Mouse (Mus musculus): ENCODE measurements around the gene Dmbx1. TPM values are rescaled to one million over a fixed set of nuclear protein-coding genes. Genes with fewer than 3 reads are reported as not detected.

Gene Dmbx1
- polyA plus RNA-seq, 1 experiment, result not detected

GRCm38 (mm10) chr4:115979437-115979836 lies 39.7 kb upstream of the Dmbx1 start:
- 0 out of 2 replicates have a peak, but pooled peaks cover under 1% of the 10 kb centered on the region for H3K4me1 ChIP-seq (ENCODE audit: control insufficient read depth, insufficient read depth, insufficient read length, low read length)
- H3K27me3 ChIP-seq (ENCODE audit: control insufficient read depth, insufficient read depth, low read length), result peaks cover 21% of the 10 kb centered on the region
- WGBS, result 2% methylated on average over 39 of the region's 39 CpGs
- H3K4me3 ChIP-seq (ENCODE audit: low read depth, low read length), result peak overlapping the region; percentile 9
- no peaks in the 10 kb centered on the region for H3K36me3 ChIP-seq (ENCODE audit: control insufficient read depth, insufficient read depth, low read length)
- no peak for TF ChIP-seq CTCF (IDR thresholded peaks at IDR 0.05; ENCODE audit: extremely low read depth, insufficient read length, insufficient replicate concordance, low read depth, low read length)
- no peak for TF ChIP-seq POLR2A (IDR thresholded peaks at IDR 0.05; ENCODE audit: low read depth, low read length)
- H3K27ac ChIP-seq (ENCODE audit: insufficient read depth, low read depth, low read length), result no peak overlapping the region

GRCm38 (mm10) chr4:115978911-115979310 lies 39.2 kb upstream of the Dmbx1 start:
- Histone ChIP-seq H3K27me3 (ENCODE audit: control insufficient read depth, insufficient read depth, low read length) (peaks cover 21% of the 10 kb centered on the region), H3K27ac (ENCODE audit: insufficient read depth, low read depth, low read length) (no peak overlapping the region), H3K4me3 (ENCODE audit: low read depth, low read length) (no peak overlapping the region), H3K4me1 (ENCODE audit: control insufficient read depth, insufficient read depth, insufficient read length, low read length) (no peaks in the 10 kb centered on the region), H3K36me3 (ENCODE audit: control insufficient read depth, insufficient read depth, low read length) (no peaks in the 10 kb centered on the region)
- 45% methylated on average over 4 of the region's 4 CpGs for WGBS
- TF ChIP-seq CTCF (IDR thresholded peaks at IDR 0.05; ENCODE audit: extremely low read depth, insufficient read length, insufficient replicate concordance, low read depth, low read length), result no peak
- TF ChIP-seq POLR2A (IDR thresholded peaks at IDR 0.05; ENCODE audit: low read depth, low read length), result no peak

GRCm38 (mm10) chr4:115972543-115972942 lies 32.8 kb upstream of the Dmbx1 start:
- 38% methylated on average over 24 of the region's 24 CpGs for WGBS
- Histone ChIP-seq H3K27ac (ENCODE audit: insufficient read depth, low read depth, low read length) (no peak overlapping the region), H3K36me3 (ENCODE audit: control insufficient read depth, insufficient read depth, low read length) (no peaks in the 10 kb centered on the region), H3K4me3 (ENCODE audit: low read depth, low read length) (no peak overlapping the region), H3K27me3 (ENCODE audit: control insufficient read depth, insufficient read depth, low read length) (peaks cover 6% of the 10 kb centered on the region; the same call in 1 of the 2 replicates), H3K4me1 (ENCODE audit: control insufficient read depth, insufficient read depth, insufficient read length, low read length) (no peaks in the 10 kb centered on the region)
- TF ChIP-seq CTCF (IDR thresholded peaks at IDR 0.05; ENCODE audit: extremely low read depth, insufficient read length, insufficient replicate concordance, low read depth, low read length), result no peak
- TF ChIP-seq POLR2A (IDR thresholded peaks at IDR 0.05; ENCODE audit: low read depth, low read length), result no peak

- Histone ChIP-seq H3K27me3 (ENCODE audit: control insufficient read depth, insufficient read depth, low read length) (peaks cover 40% of the 10 kb centered on the region), H3K4me3 (ENCODE audit: low read depth, low read length) (no peak overlapping the region), H3K36me3 (ENCODE audit: control insufficient read depth, insufficient read depth, low read length) (no peaks in the 10 kb centered on the region), H3K27ac (ENCODE audit: insufficient read depth, low read depth, low read length) (no peak overlapping the region), H3K4me1 (ENCODE audit: control insufficient read depth, insufficient read depth, insufficient read length, low read length) (no peaks in the 10 kb centered on the region; the same call in 1 of the 2 replicates)
- TF ChIP-seq POLR2A (IDR thresholded peaks at IDR 0.05; ENCODE audit: low read depth, low read length) (no peak), CTCF (IDR thresholded peaks at IDR 0.05; ENCODE audit: extremely low read depth, insufficient read length, insufficient replicate concordance, low read depth, low read length) (no peak)
- 29% methylated on average over 5 of the region's 5 CpGs for WGBS
Measured at GRCm38 (mm10) chr4:115964446-115964845, 24.7 kb upstream of the Dmbx1 start.

- Histone ChIP-seq H3K27ac (ENCODE audit: insufficient read depth, low read depth, low read length) (no peak overlapping the region), H3K4me1 (ENCODE audit: control insufficient read depth, insufficient read depth, insufficient read length, low read length) (no peaks in the 10 kb centered on the region; the same call in 1 of the 2 replicates), H3K4me3 (ENCODE audit: low read depth, low read length) (no peak overlapping the region), H3K27me3 (ENCODE audit: control insufficient read depth, insufficient read depth, low read length) (peaks cover 39% of the 10 kb centered on the region), H3K36me3 (ENCODE audit: control insufficient read depth, insufficient read depth, low read length) (no peaks in the 10 kb centered on the region)
- TF ChIP-seq CTCF (IDR thresholded peaks at IDR 0.05; ENCODE audit: extremely low read depth, insufficient read length, insufficient replicate concordance, low read depth, low read length), result no peak
- TF ChIP-seq POLR2A (IDR thresholded peaks at IDR 0.05; ENCODE audit: low read depth, low read length), result no peak
- WGBS, result 56% methylated on average over 6 of the region's 6 CpGs
Measured at GRCm38 (mm10) chr4:115963751-115964150, 24.0 kb upstream of the Dmbx1 start.

GRCm38 (mm10) chr4:115962671-115963412 lies 23.1 kb upstream of the Dmbx1 start:
- TF ChIP-seq POLR2A (IDR thresholded peaks at IDR 0.05; ENCODE audit: low read depth, low read length) (no peak), CTCF (IDR thresholded peaks at IDR 0.05; ENCODE audit: extremely low read depth, insufficient read length, insufficient replicate concordance, low read depth, low read length) (no peak)
- H3K36me3 ChIP-seq (ENCODE audit: control insufficient read depth, insufficient read depth, low read length), result no peaks in the 10 kb centered on the region
- WGBS, result under 1% methylated on average over 79 of the region's 79 CpGs

GRCm38 (mm10) chr4:115961991-115962390 lies 22.3 kb upstream of the Dmbx1 start:
- no peaks in the 10 kb centered on the region; the same call in 1 of the 2 replicates for H3K4me1 ChIP-seq (ENCODE audit: control insufficient read depth, insufficient read depth, insufficient read length, low read length)
- H3K27ac ChIP-seq (ENCODE audit: insufficient read depth, low read depth, low read length), result no peak overlapping the region
- TF ChIP-seq CTCF (IDR thresholded peaks at IDR 0.05; ENCODE audit: extremely low read depth, insufficient read length, insufficient replicate concordance, low read depth, low read length), result no peak
- H3K4me3 ChIP-seq (ENCODE audit: low read depth, low read length), result no peak overlapping the region
- H3K27me3 ChIP-seq (ENCODE audit: control insufficient read depth, insufficient read depth, low read length), result peaks cover 39% of the 10 kb centered on the region
- no peaks in the 10 kb centered on the region for H3K36me3 ChIP-seq (ENCODE audit: control insufficient read depth, insufficient read depth, low read length)
- 21% methylated on average over 7 of the region's 7 CpGs for WGBS

More at GRCm38 (mm10) chr4:115962671-115963412, 23.1 kb upstream of the Dmbx1 start:
- H3K4me3 ChIP-seq (ENCODE audit: low read depth, low read length), result peak overlapping the region; percentile 57
- peaks cover 39% of the 10 kb centered on the region for H3K27me3 ChIP-seq (ENCODE audit: control insufficient read depth, insufficient read depth, low read length)
- H3K4me1 ChIP-seq (ENCODE audit: control insufficient read depth, insufficient read depth, insufficient read length, low read length), result no peaks in the 10 kb centered on the region; the same call in 1 of the 2 replicates
- no peak overlapping the region for H3K27ac ChIP-seq (ENCODE audit: insufficient read depth, low read depth, low read length)
